Mouse (Mus musculus) CD4-positive naive resting alpha-beta T cell, adult 57 days (primary cell): ENCODE results near the gene Cldnd1. TPM values are rescaled to one million over a fixed set of nuclear protein-coding genes. Genes with fewer than 3 reads are reported as not detected.

Experiments
- total RNA-seq: library from RNA; stranded (reverse); gene quantifications from one replicate; pipeline ENCODE4 v1.2.4, GENCODE M21; 2023

Cldnd1 gene
- total RNA-seq = 42.3 TPM

GRCm38 (mm10) chr16:58727477-58728131 is at the start of gene Cldnd1:
Cldnd1 (plus strand) TSS chr16:58727910.

GRCm38 (mm10) chr16:58718666-58719120 is 9.0 kb upstream of the Cldnd1 start, which contains the start of gene Gpr15:
Gpr15 (minus strand) TSS chr16:58719070.

GRCm38 (mm10) chr16:58763076-58763475 is 35.4 kb downstream of the Cldnd1 start, which contains the start of gene Olfr172:
Olfr172 (minus strand) TSS chr16:58763176.

Other genes with a start within 250 kb of the Cldnd1 start
- gene St3gal6, start 203.7 kb upstream of the Cldnd1 start, total RNA-seq = 41.5 TPM
- gene Gm813, start 110.9 kb upstream of the Cldnd1 start, total RNA-seq = not detected
- gene E330017A01Rik, start 89.2 kb upstream of the Cldnd1 start, total RNA-seq = not detected
- gene Cpox, start 57.6 kb upstream of the Cldnd1 start, total RNA-seq = 11.1 TPM
- gene Gpr15, start 8.8 kb upstream of the Cldnd1 start, total RNA-seq = not detected
- not detected for gene Olfr172, start 35.3 kb downstream of the Cldnd1 start, total RNA-seq
- gene Olfr173, start 72.4 kb downstream of the Cldnd1 start, total RNA-seq = not detected
- gene Olfr175-ps1, start 98.9 kb downstream of the Cldnd1 start, total RNA-seq = not detected
- not detected for gene Olfr177, start 146.9 kb downstream of the Cldnd1 start, total RNA-seq
- not detected for gene Olfr178, start 164.2 kb downstream of the Cldnd1 start, total RNA-seq
- gene Olfr181, start 200.8 kb downstream of the Cldnd1 start, total RNA-seq = not detected
- not detected for gene Olfr180, start 201.5 kb downstream of the Cldnd1 start, total RNA-seq